Mouse (Mus musculus) spleen, adult 2 months (tissue): Measurements from ENCODE around the gene Tysnd1. TPM values are rescaled to one million over a fixed set of nuclear protein-coding genes. Genes with fewer than 3 reads are reported as not detected.

Experiments used
- DNase-seq, 2 experiments: peaks; one replicate each; pipeline versions ENCODE4 v3.0.0 to v3.0.0-alpha.2; 2012 to 2021; ENCODE audit warnings: low spot score in 2 of 2, low read depth in 1 of 2
- H3K27ac ChIP-seq: fragments of 200-500 bp; 2 replicates; pipeline ENCODE4 v1.5.1; 2012; ENCODE audit warnings: low read length, inconsistent platforms; ENCODE audit not compliant: insufficient read depth
- H3K27me3 ChIP-seq: fragments of 200-500 bp; 2 replicates; pipeline ENCODE4 v1.6.1; 2012; ENCODE audit warnings: mild to moderate bottlenecking, moderate library complexity, low read length, inconsistent platforms; ENCODE audit not compliant: control insufficient read depth, insufficient read depth
- H3K36me3 ChIP-seq: fragments of 200-500 bp; 2 replicates; pipeline ENCODE4 v1.6.1; 2012; ENCODE audit warnings: mild to moderate bottlenecking, low read length, inconsistent platforms; ENCODE audit not compliant: control insufficient read depth, insufficient read depth
- H3K4me1 ChIP-seq: fragments of 200-500 bp; 2 replicates; pipeline ENCODE4 v1.6.1; 2011; ENCODE audit warnings: inconsistent platforms; ENCODE audit not compliant: control insufficient read depth, insufficient read depth, insufficient read length
- H3K4me3 ChIP-seq: fragments of 200-500 bp; 2 replicates; pipeline ENCODE4 v1.5.1; 2011; ENCODE audit warnings: mild to moderate bottlenecking, inconsistent platforms; ENCODE audit not compliant: insufficient read depth, insufficient read length; ENCODE audit errors: extremely low read depth
- CTCF ChIP-seq: fragments of 200-500 bp; IDR thresholded peaks from 2 replicates; pipeline ENCODE4 v1.5.1; 2011; ENCODE audit warnings: mild to moderate bottlenecking, inconsistent platforms; ENCODE audit not compliant: insufficient read depth, insufficient read length, insufficient replicate concordance; ENCODE audit errors: extremely low read depth
- POLR2A ChIP-seq: fragments of 200-500 bp; IDR thresholded peaks from 2 replicates; pipeline ENCODE4 v1.6.1; 2011; ENCODE audit warnings: low read depth, low read length, inconsistent platforms
- WGBS: fragments of 180-500 bp; shearing (Covaris S2); methylation state at CpG from one replicate; pipeline ENCODE4 v1.1.7; 2018; 5-methylcytosine and 5-hydroxymethylcytosine counted together
- polyA plus RNA-seq: library from polyadenylated mRNA; depleted of rRNA; stranded (reverse); fragments of >200 nt; gene quantifications from 2 replicates; pipeline ENCODE4 v1.2.3, GENCODE M21; 2012

Gene Tysnd1
- polyA plus RNA-seq, 1 experiment, result 43.2 TPM

GRCm38 (mm10) chr10:61738126-61738525 is 42.8 kb downstream of the Tysnd1 start:
- DNase-seq, result no peak
- 86% methylated on average over 4 of the region's 4 CpGs for WGBS
- no peak for TF ChIP-seq CTCF
- no peak for TF ChIP-seq POLR2A

GRCm38 (mm10) chr10:61741306-61741705 is 46.0 kb downstream of the Tysnd1 start:
- DNase-seq, result no peak
- Histone ChIP-seq H3K27me3 (no peaks in the 10 kb centered on the region), H3K4me1 (no peaks in the 10 kb centered on the region), H3K36me3 (no peaks in the 10 kb centered on the region), H3K27ac (no peak overlapping the region), H3K4me3 (no peak overlapping the region)
- TF ChIP-seq CTCF (no peak), POLR2A (no peak)
- 76% methylated on average over 1 of the region's 1 CpGs for WGBS

More at GRCm38 (mm10) chr10:61738126-61738525, 42.8 kb downstream of the Tysnd1 start:
- no peak overlapping the region for H3K27ac ChIP-seq
- no peaks in the 10 kb centered on the region for H3K4me1 ChIP-seq
- no peaks in the 10 kb centered on the region for H3K27me3 ChIP-seq
- no peak overlapping the region for H3K4me3 ChIP-seq
- no peaks in the 10 kb centered on the region for H3K36me3 ChIP-seq

- Histone ChIP-seq H3K27me3 (no peaks in the 10 kb centered on the region), H3K36me3 (no peaks in the 10 kb centered on the region), H3K27ac (no peak overlapping the region), H3K4me1 (no peaks in the 10 kb centered on the region), H3K4me3 (no peak overlapping the region)
- 80% methylated on average over 4 of the region's 4 CpGs for WGBS
- no peak for DNase-seq
- TF ChIP-seq POLR2A, result no peak
- no peak for TF ChIP-seq CTCF
These were observed 46.6 kb downstream of the Tysnd1 start for GRCm38 (mm10) chr10:61741873-61742272.

DNA sequence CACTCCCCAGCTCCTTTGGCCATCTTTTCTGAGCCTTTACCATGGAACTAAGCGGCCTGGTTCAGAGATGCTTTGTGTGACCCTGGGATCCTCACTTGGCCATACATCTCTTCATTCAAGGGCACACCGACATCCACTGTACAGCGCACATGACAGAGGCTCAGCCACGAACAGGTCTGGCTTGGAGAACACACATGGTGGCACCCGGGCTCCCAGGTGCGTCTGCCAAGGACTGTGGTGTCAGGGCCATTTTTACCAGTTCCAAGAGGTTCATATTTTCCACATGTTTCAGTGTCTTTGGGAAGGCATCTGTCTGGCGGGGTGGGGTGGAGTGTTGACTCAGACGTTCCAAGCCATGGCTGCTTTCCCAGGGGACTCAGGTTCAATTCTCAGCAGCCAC is 47.0 kb downstream of the Tysnd1 start:
- no peaks in the 10 kb centered on the region for H3K4me1 ChIP-seq
- H3K27me3 ChIP-seq, result no peaks in the 10 kb centered on the region
- H3K4me3 ChIP-seq, result no peak overlapping the region
- H3K36me3 ChIP-seq, result no peaks in the 10 kb centered on the region
- WGBS, result 89% methylated on average over 8 of the region's 8 CpGs
- no peak overlapping the region for H3K27ac ChIP-seq
- DNase-seq, result no peak
- TF ChIP-seq CTCF, result no peak
- TF ChIP-seq POLR2A, result no peak

DNA sequence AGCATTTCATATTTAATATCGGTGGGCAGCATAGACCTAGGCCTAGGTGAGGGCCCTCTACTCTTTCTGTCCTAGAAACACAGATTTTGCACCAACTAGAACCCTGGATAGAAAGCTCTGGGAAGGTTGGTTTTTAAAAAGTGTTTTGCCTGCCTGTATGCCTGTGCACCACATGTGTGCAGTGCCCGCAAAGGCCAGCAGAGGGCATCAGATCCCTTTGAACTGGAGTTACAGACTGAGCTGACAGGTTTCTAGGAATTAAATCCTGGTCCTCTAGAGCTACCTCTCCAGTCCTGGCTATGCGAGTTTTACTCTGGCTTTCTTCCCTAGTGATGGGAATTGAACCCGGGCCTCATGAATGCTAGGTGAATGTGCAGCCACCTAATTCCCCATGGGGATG is 49.8 kb downstream of the Tysnd1 start:
- Histone ChIP-seq H3K4me1 (no peaks in the 10 kb centered on the region), H3K27me3 (no peaks in the 10 kb centered on the region), H3K27ac (no peak overlapping the region), H3K36me3 (no peaks in the 10 kb centered on the region), H3K4me3 (no peak overlapping the region)
- no peak for TF ChIP-seq CTCF
- 86% methylated on average over 4 of the region's 4 CpGs for WGBS
- no peak for DNase-seq

DNA sequence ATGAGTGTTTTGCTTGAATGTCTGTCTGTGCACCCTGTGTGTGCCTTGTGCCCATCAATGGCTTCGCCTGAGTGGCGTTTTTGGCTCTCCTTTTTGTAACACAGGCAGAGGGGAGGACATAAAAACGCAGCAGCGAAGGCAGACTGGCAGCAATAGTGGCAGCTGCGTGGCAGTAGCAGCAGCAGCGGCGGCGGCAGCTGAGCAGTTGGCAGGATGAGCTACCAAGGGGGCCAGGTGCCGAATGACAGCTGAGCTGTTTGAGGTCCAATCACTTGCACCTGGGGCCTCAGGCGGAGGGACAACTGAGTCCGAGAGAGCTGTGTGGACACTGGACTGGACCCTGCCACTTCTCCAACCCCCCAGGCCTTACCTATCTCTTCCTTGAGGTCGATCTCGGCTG is 52.0 kb downstream of the Tysnd1 start:
- H3K4me1 ChIP-seq, result no peaks in the 10 kb centered on the region
- no peaks in the 10 kb centered on the region for H3K27me3 ChIP-seq
- TF ChIP-seq CTCF (no peak), POLR2A (no peak)
- WGBS, result 93% methylated on average over 13 of the region's 13 CpGs
- H3K27ac ChIP-seq, result no peak overlapping the region
- no peak overlapping the region for H3K4me3 ChIP-seq
- DNase-seq, result no peak
- no peaks in the 10 kb centered on the region for H3K36me3 ChIP-seq

DNA sequence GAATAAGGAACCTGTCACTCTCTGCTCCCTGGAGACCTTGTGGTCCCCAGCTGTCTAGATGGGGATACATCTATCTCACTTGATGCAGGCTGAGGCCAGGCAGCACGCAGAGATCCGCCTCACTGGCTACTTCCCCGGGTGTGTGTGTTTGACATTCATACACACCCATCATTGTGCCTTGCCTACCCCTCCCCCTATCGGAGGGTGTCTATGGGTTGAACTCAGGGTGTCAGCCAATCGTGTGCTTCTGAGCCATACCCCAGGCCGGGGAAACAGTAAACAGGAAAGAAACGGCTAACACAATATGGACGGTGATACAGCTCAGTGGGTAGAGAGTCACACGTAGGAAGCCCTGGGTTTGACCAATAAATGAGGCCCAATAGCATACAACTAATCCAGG is 54.7 kb downstream of the Tysnd1 start:
- 81% methylated on average over 9 of the region's 9 CpGs for WGBS
- no peak overlapping the region for H3K4me3 ChIP-seq
- H3K27ac ChIP-seq, result no peak overlapping the region
- H3K36me3 ChIP-seq, result no peaks in the 10 kb centered on the region
- TF ChIP-seq CTCF, result no peak
- TF ChIP-seq POLR2A, result no peak
- no peak for DNase-seq
- no peaks in the 10 kb centered on the region for H3K27me3 ChIP-seq
- no peaks in the 10 kb centered on the region for H3K4me1 ChIP-seq
